Mouse (Mus musculus): ENCODE results near the gene Etv6. TPM values are rescaled to one million over a fixed set of nuclear protein-coding genes. Genes with fewer than 3 reads are reported as not detected.
A peak's percentile ranks its signal among the peaks of the same experiment; 100 is the strongest.

Etv6 gene
- polyA plus RNA-seq, 1 experiment from 2014 or later: 2.7 TPM

DNA sequence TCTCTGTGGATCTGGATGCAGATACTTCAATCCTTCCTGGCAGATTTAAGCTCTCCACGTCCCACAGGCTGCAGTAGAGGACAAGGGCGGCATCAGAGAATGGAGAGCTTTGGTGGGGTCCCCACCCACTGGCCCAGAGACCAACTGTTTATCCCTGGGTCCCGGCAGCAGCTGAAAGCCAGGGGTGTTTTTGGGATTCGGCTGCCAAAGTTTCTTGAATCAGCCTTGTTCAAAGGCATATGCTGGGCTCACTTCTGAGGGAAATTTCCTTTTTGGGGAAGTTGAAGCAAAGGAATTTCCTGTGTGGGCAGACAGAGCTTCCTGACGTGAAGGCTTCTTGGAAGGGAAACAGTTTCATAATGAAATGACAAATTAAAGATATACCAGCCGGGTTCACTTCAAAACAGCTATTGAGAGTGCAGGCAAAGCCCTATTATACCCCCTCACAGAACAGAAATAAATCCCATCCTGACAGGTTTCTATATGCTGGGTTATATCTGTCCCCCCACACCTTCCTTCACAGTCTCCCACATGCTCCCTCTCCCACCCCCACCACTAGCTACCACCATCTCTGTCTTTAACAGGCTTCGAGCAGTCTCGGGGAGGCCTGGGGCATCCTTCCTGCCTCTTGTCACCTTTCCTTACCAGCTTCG is 116.5 kb downstream of the Etv6 start:
- no peak for ATAC-seq (ENCODE audit: low read depth)
- Histone ChIP-seq H3K4me3 (ENCODE audit: low read depth, low read length) (no peak overlapping the region), H3K9me3 (replicated peaks; ENCODE audit: control insufficient read depth, low read length) (no peaks in the 10 kb centered on the region), H3K4me2 (ENCODE audit: low read depth, low read length) (no peak overlapping the region), H3K4me1 (ENCODE audit: control insufficient read depth, low read depth, low read length) (peaks cover 3% of the 10 kb centered on the region; the same call in 1 of the 2 replicates), H3K36me3 (ENCODE audit: control insufficient read depth, insufficient read depth) (no peaks in the 10 kb centered on the region), H3K27me3 (ENCODE audit: control insufficient read depth, insufficient read depth, low read depth, low read length) (no peaks in the 10 kb centered on the region), H3K27ac (ENCODE audit: low read length) (0 out of 2 replicates have a peak overlapping the region, but pooled peaks have one; percentile 19), H3K9ac (ENCODE audit: low read depth, low read length) (no peak overlapping the region)
- 38% methylated on average over 9 of the region's 9 CpGs for WGBS (ENCODE audit: insufficient replicate concordance)

DNA sequence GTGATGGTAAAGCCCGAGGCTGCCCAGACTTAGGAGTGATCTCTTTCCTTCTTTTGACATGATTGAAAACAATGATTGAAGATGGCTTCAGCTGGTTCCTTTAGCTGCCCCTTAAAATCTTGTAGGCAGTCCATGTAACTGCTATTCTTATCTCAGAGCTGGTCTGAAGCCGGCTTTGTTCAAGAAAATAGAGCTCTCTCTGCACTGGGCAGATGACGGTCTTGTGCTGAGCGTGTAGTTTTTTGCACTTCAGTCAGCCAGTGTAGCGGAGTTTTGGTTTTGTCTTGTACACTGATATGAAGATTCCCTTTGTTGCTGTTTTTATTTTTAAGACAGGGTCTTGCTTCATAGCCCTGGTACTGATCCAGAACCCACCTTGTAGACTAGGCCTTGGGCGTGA is 117.0 kb downstream of the Etv6 start:
- Histone ChIP-seq H3K27me3 (ENCODE audit: control insufficient read depth, insufficient read depth, low read depth, low read length) (no peaks in the 10 kb centered on the region), H3K9me3 (replicated peaks; ENCODE audit: control insufficient read depth, low read length) (no peaks in the 10 kb centered on the region), H3K4me2 (ENCODE audit: low read depth, low read length) (no peak overlapping the region), H3K4me3 (ENCODE audit: low read depth, low read length) (no peak overlapping the region), H3K4me1 (ENCODE audit: control insufficient read depth, low read depth, low read length) (peaks cover 3% of the 10 kb centered on the region; the same call in 1 of the 2 replicates), H3K9ac (ENCODE audit: low read depth, low read length) (no peak overlapping the region), H3K27ac (ENCODE audit: low read length) (no peak overlapping the region), H3K36me3 (ENCODE audit: control insufficient read depth, insufficient read depth) (no peaks in the 10 kb centered on the region)
- no peak for ATAC-seq (ENCODE audit: low read depth)
- 51% methylated on average over 6 of the region's 6 CpGs for WGBS (ENCODE audit: insufficient replicate concordance)

DNA sequence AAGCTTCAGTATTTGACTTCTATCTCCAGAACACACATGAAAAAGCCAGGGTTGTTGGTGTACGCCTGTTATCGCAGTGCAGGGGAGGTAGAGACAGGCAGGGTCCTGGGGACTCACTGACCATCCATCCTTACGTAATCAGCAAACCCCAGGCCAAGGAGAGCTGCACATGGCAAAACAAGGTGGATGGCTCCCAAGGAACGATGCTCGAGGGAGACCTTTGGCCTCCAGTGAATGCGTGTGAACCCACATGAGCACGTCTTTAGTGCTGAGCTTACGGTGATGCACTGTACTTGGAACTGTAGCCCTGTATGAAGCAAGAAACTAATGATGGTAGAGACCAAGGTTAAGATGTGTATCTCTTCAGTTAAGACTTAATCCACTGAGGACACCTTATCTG is 119.2 kb downstream of the Etv6 start:
- no peak overlapping the region for H3K4me3 ChIP-seq (ENCODE audit: low read depth, low read length)
- H3K27me3 ChIP-seq (ENCODE audit: control insufficient read depth, insufficient read depth, low read depth, low read length): no peaks in the 10 kb centered on the region
- 76% methylated on average over 8 of the region's 8 CpGs for WGBS (ENCODE audit: insufficient replicate concordance)
- H3K9me3 ChIP-seq (replicated peaks; ENCODE audit: control insufficient read depth, low read length): no peaks in the 10 kb centered on the region
- no peak overlapping the region for H3K4me2 ChIP-seq (ENCODE audit: low read depth, low read length)
- H3K36me3 ChIP-seq (ENCODE audit: control insufficient read depth, insufficient read depth): no peaks in the 10 kb centered on the region
- no peak for ATAC-seq (ENCODE audit: low read depth)
- peaks cover 3% of the 10 kb centered on the region; the same call in 1 of the 2 replicates for H3K4me1 ChIP-seq (ENCODE audit: control insufficient read depth, low read depth, low read length)
- no peak overlapping the region for H3K9ac ChIP-seq (ENCODE audit: low read depth, low read length)
- no peak overlapping the region for H3K27ac ChIP-seq (ENCODE audit: low read length)

DNA sequence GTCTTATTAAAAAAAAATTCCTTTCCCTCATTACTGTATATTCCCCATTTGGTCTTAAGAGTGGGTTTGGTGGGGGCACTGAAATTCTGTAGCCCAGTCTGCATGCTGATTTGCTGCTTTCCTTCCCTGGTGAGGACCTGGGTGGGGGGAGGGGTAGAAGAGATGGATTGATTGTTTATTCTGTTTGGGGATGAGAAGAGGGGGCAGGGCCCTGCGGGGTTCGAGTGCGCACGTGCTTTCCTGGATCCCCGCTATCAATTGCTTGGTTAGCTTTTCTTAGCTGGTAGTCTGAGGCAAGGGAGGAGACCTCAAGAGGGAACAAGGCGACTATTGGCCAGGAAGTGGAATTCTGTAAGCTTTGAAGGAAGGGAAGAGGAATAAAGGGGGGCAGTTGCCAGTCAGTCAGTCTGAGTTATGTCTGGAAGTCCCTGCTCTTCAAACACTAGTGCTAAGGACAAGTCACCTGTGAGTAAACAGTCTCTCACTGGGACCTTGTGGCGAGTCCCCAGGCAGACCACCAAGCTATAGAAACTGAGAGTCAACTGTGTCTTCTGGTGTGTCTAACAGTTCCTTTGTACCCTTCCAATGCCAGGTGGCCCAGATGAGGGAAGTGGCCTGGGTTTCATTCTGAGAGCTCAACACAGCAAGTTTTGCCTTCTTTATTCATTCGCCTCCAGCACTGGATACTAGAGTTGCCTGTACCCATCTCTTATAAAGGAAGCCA is 120.6 kb downstream of the Etv6 start:
- H3K4me2 ChIP-seq (ENCODE audit: low read depth, low read length): no peak overlapping the region
- no peak overlapping the region for H3K4me3 ChIP-seq (ENCODE audit: low read depth, low read length)
- no peak overlapping the region for H3K9ac ChIP-seq (ENCODE audit: low read depth, low read length)
- H3K36me3 ChIP-seq (ENCODE audit: control insufficient read depth, insufficient read depth): no peaks in the 10 kb centered on the region
- H3K27me3 ChIP-seq (ENCODE audit: control insufficient read depth, insufficient read depth, low read depth, low read length): no peaks in the 10 kb centered on the region
- no peaks in the 10 kb centered on the region for H3K9me3 ChIP-seq (replicated peaks; ENCODE audit: control insufficient read depth, low read length)
- 44% methylated on average over 8 of the region's 8 CpGs for WGBS (ENCODE audit: insufficient replicate concordance)
- H3K4me1 ChIP-seq (ENCODE audit: control insufficient read depth, low read depth, low read length): peaks cover 3% of the 10 kb centered on the region; the same call in 1 of the 2 replicates
- no peak overlapping the region for H3K27ac ChIP-seq (ENCODE audit: low read length)
- ATAC-seq (ENCODE audit: low read depth): no peak

DNA sequence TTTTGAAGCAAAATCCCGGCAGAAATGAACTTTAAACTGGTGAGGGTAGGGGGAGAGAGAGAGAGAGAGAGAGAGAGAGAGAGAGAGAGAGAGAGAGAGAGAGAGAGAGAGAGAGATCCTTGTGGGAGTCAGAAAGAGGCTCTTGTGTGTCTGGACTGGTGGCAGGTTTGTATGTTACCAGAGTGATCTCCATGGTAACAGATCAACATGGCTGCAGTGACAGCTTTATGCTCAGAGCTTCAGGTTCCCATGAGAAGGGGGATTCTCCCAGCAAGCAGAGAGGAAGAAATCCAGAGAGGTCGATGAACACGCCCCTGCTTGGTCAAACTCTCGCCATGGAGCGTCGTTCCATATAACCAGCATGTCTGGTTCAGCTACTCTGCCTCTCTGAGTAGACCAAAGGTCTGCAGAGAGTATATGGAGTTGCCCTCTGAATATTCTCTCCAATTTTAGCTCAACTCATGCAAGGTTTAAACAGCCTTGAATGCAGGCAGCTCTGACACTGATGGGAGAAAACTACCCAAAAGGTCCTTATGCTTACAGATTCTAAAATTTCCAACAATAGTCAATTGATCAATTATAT is 122.1 kb downstream of the Etv6 start:
- Histone ChIP-seq H3K27me3 (ENCODE audit: control insufficient read depth, insufficient read depth, low read depth, low read length) (no peaks in the 10 kb centered on the region), H3K36me3 (ENCODE audit: control insufficient read depth, insufficient read depth) (no peaks in the 10 kb centered on the region), H3K4me2 (ENCODE audit: low read depth, low read length) (no peak overlapping the region), H3K4me3 (ENCODE audit: low read depth, low read length) (no peak overlapping the region), H3K9me3 (replicated peaks; ENCODE audit: control insufficient read depth, low read length) (no peaks in the 10 kb centered on the region), H3K9ac (ENCODE audit: low read depth, low read length) (no peak overlapping the region), H3K4me1 (ENCODE audit: control insufficient read depth, low read depth, low read length) (peaks cover 3% of the 10 kb centered on the region; the same call in 1 of the 2 replicates), H3K27ac (ENCODE audit: low read length) (no peak overlapping the region)
- 73% methylated on average over 6 of the region's 6 CpGs for WGBS (ENCODE audit: insufficient replicate concordance)
- ATAC-seq (ENCODE audit: low read depth): no peak

DNA sequence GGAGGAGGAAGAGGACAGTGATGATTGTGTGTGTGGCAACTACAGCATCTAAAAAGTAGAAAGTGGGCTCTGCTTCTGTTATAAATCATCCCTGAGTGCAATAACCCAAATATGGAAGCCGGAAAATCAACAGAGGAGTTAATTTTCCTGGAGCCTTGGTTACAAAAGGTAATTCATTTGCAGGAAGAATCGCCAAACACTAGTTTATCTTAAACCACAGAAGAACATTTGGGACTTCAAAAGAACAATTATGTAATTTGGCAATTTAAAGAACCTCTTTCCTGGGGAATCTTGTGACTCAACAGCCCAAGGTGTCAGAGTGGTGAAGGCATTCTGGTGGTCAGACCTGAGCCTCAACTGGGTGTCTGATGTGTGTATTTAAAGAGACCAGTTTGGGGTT is 122.7 kb downstream of the Etv6 start:
- Histone ChIP-seq H3K4me3 (ENCODE audit: low read depth, low read length) (no peak overlapping the region), H3K27ac (ENCODE audit: low read length) (no peak overlapping the region), H3K9me3 (replicated peaks; ENCODE audit: control insufficient read depth, low read length) (no peaks in the 10 kb centered on the region), H3K36me3 (ENCODE audit: control insufficient read depth, insufficient read depth) (no peaks in the 10 kb centered on the region), H3K4me1 (ENCODE audit: control insufficient read depth, low read depth, low read length) (peaks cover 3% of the 10 kb centered on the region; the same call in 1 of the 2 replicates), H3K27me3 (ENCODE audit: control insufficient read depth, insufficient read depth, low read depth, low read length) (no peaks in the 10 kb centered on the region), H3K4me2 (ENCODE audit: low read depth, low read length) (no peak overlapping the region), H3K9ac (ENCODE audit: low read depth, low read length) (no peak overlapping the region)
- ATAC-seq (ENCODE audit: low read depth): no peak
- WGBS (ENCODE audit: insufficient replicate concordance): 70% methylated on average over 2 of the region's 2 CpGs

DNA sequence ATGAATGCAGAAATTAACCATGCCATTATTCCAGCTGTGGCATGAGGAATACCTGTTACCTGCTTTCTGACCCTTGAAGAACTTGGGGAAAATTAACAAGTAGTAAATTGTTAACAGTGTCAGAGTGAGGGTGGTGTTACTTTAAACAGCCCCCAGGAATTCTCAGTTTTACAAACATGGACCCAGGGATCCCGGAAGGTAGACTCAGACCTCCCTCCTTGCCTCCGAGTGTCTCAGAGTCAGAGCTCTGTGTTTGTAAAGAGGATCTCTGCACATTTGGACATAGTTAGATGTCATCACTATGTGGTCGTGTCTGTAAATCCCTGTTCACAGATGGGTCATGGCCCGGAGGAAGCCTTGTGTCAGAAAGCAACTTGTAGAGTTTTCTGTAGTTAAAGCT is 124.2 kb downstream of the Etv6 start:
- H3K27me3 ChIP-seq (ENCODE audit: control insufficient read depth, insufficient read depth, low read depth, low read length): no peaks in the 10 kb centered on the region
- no peak overlapping the region for H3K27ac ChIP-seq (ENCODE audit: low read length)
- ATAC-seq (ENCODE audit: low read depth): no peak
- no peak overlapping the region for H3K4me3 ChIP-seq (ENCODE audit: low read depth, low read length)
- H3K9me3 ChIP-seq (replicated peaks; ENCODE audit: control insufficient read depth, low read length): no peaks in the 10 kb centered on the region
- H3K4me2 ChIP-seq (ENCODE audit: low read depth, low read length): no peak overlapping the region
- 60% methylated on average over 4 of the region's 4 CpGs for whole genome bisulfite sequencing (ENCODE audit: insufficient replicate concordance)
- peaks cover 3% of the 10 kb centered on the region; the same call in 1 of the 2 replicates for H3K4me1 ChIP-seq (ENCODE audit: control insufficient read depth, low read depth, low read length)
- no peaks in the 10 kb centered on the region for H3K36me3 ChIP-seq (ENCODE audit: control insufficient read depth, insufficient read depth)
- no peak overlapping the region for H3K9ac ChIP-seq (ENCODE audit: low read depth, low read length)

DNA sequence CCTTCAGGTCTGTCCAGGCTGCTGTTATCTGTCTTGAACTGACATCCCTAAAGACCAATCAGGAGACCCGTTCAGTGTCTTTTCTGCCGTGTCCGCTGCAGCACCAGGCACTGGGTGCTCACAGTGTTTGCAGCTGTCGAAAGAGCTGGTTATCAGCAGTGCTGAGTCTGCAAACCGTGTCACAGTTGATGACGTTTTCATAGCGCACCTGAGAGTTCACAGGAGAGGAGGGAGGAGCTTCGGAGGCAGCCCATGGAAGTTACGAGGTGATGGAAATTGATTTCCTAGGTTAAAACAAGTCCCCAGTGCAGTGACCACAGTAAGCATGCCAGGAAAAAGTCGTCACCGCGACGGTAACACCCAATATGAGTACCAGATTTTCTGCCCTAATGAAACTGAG is 125.5 kb downstream of the Etv6 start:
- H3K27me3 ChIP-seq (ENCODE audit: control insufficient read depth, insufficient read depth, low read depth, low read length): no peaks in the 10 kb centered on the region
- H3K4me3 ChIP-seq (ENCODE audit: low read depth, low read length): no peak overlapping the region
- H3K9ac ChIP-seq (ENCODE audit: low read depth, low read length): no peak overlapping the region
- no peak overlapping the region for H3K4me2 ChIP-seq (ENCODE audit: low read depth, low read length)
- 59% methylated on average over 13 of the region's 13 CpGs for WGBS (ENCODE audit: insufficient replicate concordance)
- no peak overlapping the region for H3K27ac ChIP-seq (ENCODE audit: low read length)
- ATAC-seq (ENCODE audit: low read depth): peak; percentile 30; the same call in 1 of the 2 replicates
- H3K4me1 ChIP-seq (ENCODE audit: control insufficient read depth, low read depth, low read length): peaks cover under 1% of the 10 kb centered on the region; the same call in 1 of the 2 replicates
- no peaks in the 10 kb centered on the region for H3K9me3 ChIP-seq (replicated peaks; ENCODE audit: control insufficient read depth, low read length)
- H3K36me3 ChIP-seq (ENCODE audit: control insufficient read depth, insufficient read depth): no peaks in the 10 kb centered on the region

DNA sequence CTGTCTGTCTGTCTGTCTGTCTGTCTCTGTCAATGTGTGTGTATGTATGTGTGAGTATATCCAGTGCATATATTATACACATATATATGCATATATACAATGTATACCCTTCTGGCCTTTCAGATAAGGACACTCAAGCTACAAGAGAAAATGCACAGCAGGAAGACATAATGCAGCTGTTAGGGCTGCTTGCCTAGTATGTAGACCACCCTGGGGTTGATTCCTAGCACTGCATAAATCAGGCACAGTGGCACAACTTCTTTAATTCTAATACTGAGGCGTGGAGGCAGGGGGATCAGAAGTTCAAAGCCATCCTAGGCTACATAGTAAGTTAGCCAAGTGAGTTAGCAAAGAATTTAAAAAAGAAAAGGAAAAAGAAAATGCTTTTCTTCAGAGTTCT is 127.8 kb downstream of the Etv6 start:
- 0 out of 2 replicates have a peak, but pooled peaks cover 2% of the 10 kb centered on the region for H3K4me1 ChIP-seq (ENCODE audit: control insufficient read depth, low read depth, low read length)
- H3K27me3 ChIP-seq (ENCODE audit: control insufficient read depth, insufficient read depth, low read depth, low read length): no peaks in the 10 kb centered on the region
- no peak for ATAC-seq (ENCODE audit: low read depth)
- no peaks in the 10 kb centered on the region for H3K36me3 ChIP-seq (ENCODE audit: control insufficient read depth, insufficient read depth)
- H3K4me3 ChIP-seq (ENCODE audit: low read depth, low read length): no peak overlapping the region
- no peaks in the 10 kb centered on the region for H3K9me3 ChIP-seq (replicated peaks; ENCODE audit: control insufficient read depth, low read length)
- H3K27ac ChIP-seq (ENCODE audit: low read length): no peak overlapping the region
- no peak overlapping the region for H3K9ac ChIP-seq (ENCODE audit: low read depth, low read length)
- WGBS (ENCODE audit: insufficient replicate concordance): 77% methylated on average over 1 of the region's 1 CpGs
- no peak overlapping the region for H3K4me2 ChIP-seq (ENCODE audit: low read depth, low read length)
